Comparison of ENCODE assay signal across 8 mouse cellular contexts in the genomic region with DNA sequence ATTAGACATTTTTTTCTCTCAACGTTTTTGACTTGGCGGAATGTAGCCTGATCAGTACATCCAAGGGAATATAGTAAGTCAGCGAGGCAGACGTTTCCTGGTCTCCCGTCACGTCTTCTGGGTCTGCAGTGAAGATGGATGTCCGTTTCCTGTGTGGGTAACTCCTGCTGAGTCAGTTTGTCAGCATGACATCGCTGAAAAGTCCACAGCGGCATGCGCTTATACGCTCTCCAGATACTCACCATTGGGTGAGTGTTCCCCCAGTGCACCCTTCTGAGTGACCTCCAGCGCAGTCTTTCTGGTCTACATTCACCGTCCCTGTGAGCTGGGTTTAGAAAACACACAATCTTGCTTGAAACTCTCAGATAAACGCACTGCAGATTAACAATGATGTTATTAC. TPM values are rescaled to one million over a fixed set of nuclear protein-coding genes. Genes with fewer than 3 reads are reported as not detected.
A peak's percentile ranks its signal among the peaks of the same experiment; 100 is the strongest.
DNase-seq lines count a peak whose midpoint lies in the region; ATAC-seq lines count a peak whose summit lies in the region.
"Had no signal": no experiment of that assay in that cellular context is flagged by ENCODE, and none has a peak within 500 bp of the region (broad histone marks: within the 10 kb centered on the region; RNA-seq: fewer than 3 reads in every experiment).

No protein-coding gene starts in this region.

- no peak overlapping the region for H3K4me2 ChIP-seq in kidney, embryonic 14.5 days (replicated peaks; ENCODE audit: low read depth, low read length)

- 57% methylated on average over 14 of the region's 14 CpGs for WGBS in kidney, embryonic 14.5 days
- 17% methylated on average over 14 of the region's 14 CpGs for WGBS in macrophage (ENCODE audit: missing documents)

- H3K4me1 ChIP-seq in kidney, embryonic 14.5 days (ENCODE audit: control insufficient read depth, insufficient read depth, low read length), result 0 out of 2 replicates have a peak, but pooled peaks cover 4% of the 10 kb centered on the region

- intact Hi-C loops in gastrocnemius, postnatal 14 days (cut with DNase I; ENCODE audit: low total_unique reads), result no loop called here

- no peaks in the 10 kb centered on the region for H3K36me3 ChIP-seq in kidney, embryonic 14.5 days (ENCODE audit: control insufficient read depth, insufficient read depth, low read length)
- no peaks in the 10 kb centered on the region for H3K36me3 ChIP-seq in macrophage (ENCODE audit: inconsistent target)

- H3K4me3 ChIP-seq in kidney, embryonic 14.5 days (ENCODE audit: low read length), result no peak overlapping the region
- H3K4me3 ChIP-seq in macrophage (ENCODE audit: inconsistent target), result no peak overlapping the region

- no peak overlapping the region for H3K9ac ChIP-seq in kidney, embryonic 14.5 days (ENCODE audit: low read depth, low read length)

- 0 out of 2 replicates have a peak, but pooled peaks have one; percentile 23 for ATAC-seq in kidney, embryonic 14.5 days (ENCODE audit: low FRiP score, low TSS enrichment)

- DNase-seq in R1 (ENCODE audit: low read depth, low spot score), result peak; percentile 63
- DNase-seq in embryo, embryonic 10.5 days (ENCODE audit: low spot score), result peak; percentile 37
- DNase-seq in gastrocnemius, postnatal 14 days, result no peak
- no peak for DNase-seq in spleen, postnatal 10 days (ENCODE audit: low spot score in 2 of 2)
- DNase-seq in cerebellum, adult 9-10 months, result no peak
- DNase-seq: cerebellum, adult 18-20 months had no signal

- peak overlapping the region; percentile 71; the same call in 1 of the 2 replicates for H3K27ac ChIP-seq in kidney, embryonic 14.5 days (ENCODE audit: low read depth, low read length)
- peak overlapping the region; percentile 100 for H3K27ac ChIP-seq in macrophage

- no peaks in the 10 kb centered on the region for H3K79me2 ChIP-seq in macrophage (ENCODE audit: inconsistent target)

- no peaks in the 10 kb centered on the region for H3K9me3 ChIP-seq in kidney, embryonic 14.5 days (ENCODE audit: control insufficient read depth, low read length)

- H3K27me3 ChIP-seq in kidney, embryonic 14.5 days (ENCODE audit: control insufficient read depth, insufficient read depth, low read length), result no peaks in the 10 kb centered on the region

RNA-seq across cellular contexts. Expression of a gene that starts 58.5 kb away (rescaled TPM):
- 32.6 and 50.4 TPM in 2 replicates for polyA plus RNA-seq in kidney, embryonic 14.5 days (2014; fragmentation: Nextera tagmentation; extraction: Ambion mirVana)
- total RNA-seq in macrophage (2018; cell fraction: chromatin; rRNA removed), result 1,000 to 10,000 TPM in 5 of 26 experiments, 100 to 1,000 TPM in 21; 214 to 1,575 (median 623) TPM
- 1,000 to 10,000 TPM in 3 of 26 experiments, 100 to 1,000 TPM in 23; 179 to 1,130 (median 488) TPM for total RNA-seq in macrophage (2018; cell fraction: cytosol; rRNA removed)
- 1,000 to 10,000 TPM in 11 of 26 experiments, 100 to 1,000 TPM in 15; 236 to 1,693 (median 931) TPM for total RNA-seq in macrophage (2018; cell fraction: nucleus; rRNA removed)
- polyA plus RNA-seq in macrophage (2018), result 120 to 182 TPM (median 126 TPM) in 3 replicates
- total RNA-seq in gastrocnemius, postnatal 14 days (2021), result 10 to 100 TPM; 21.8 to 32.9 TPM

Comparison
In these comparisons a context has a peak if more than half of its experiments do, and no peak if none do; other contexts are left out.
1. DNase-seq: peak in R1 (single experiment) and embryo, embryonic 10.5 days (single experiment); none in gastrocnemius, postnatal 14 days (single experiment), spleen, postnatal 10 days (0 of 2) and cerebellum, adult 9-10 months (single experiment).